Mouse (Mus musculus) lung, embryonic 16.5 days (tissue): ENCODE data around the gene 1810010H24Rik. TPM values are rescaled to one million over a fixed set of nuclear protein-coding genes. Genes with fewer than 3 reads are reported as not detected.
"Not testable (repeated sequence)": the region's sequence is repeated elsewhere in the genome, so short reads cannot be mapped to it uniquely, and the experiment has no call there.

Source experiments
- ATAC-seq: fragments of 200-750 bp; cut with Nextera tagmentation; 2 replicates; pipeline ENCODE4 v1.8.0; 2017; ENCODE audit warnings: low read depth, mild to moderate bottlenecking, moderate library complexity
- H3K27ac ChIP-seq: fragments of 300-500 bp; sonication (generic); 2 replicates; pipeline ENCODE4 v1.5.1; 2014; ENCODE audit warnings: mild to moderate bottlenecking, control low read depth, low read length
- H3K27me3 ChIP-seq: fragments of 300-500 bp; sonication (generic); 2 replicates; pipeline ENCODE4 v1.6.1; 2014; ENCODE audit warnings: low read depth, low read length, mixed read lengths; ENCODE audit not compliant: control insufficient read depth, insufficient read depth
- H3K36me3 ChIP-seq: fragments of 300-500 bp; sonication (generic); 2 replicates; pipeline ENCODE4 v1.6.1; 2014; ENCODE audit warnings: low read length; ENCODE audit not compliant: control insufficient read depth, insufficient read depth
- H3K4me1 ChIP-seq: fragments of 300-500 bp; sonication (generic); replicated peaks from 2 replicates; pipeline ENCODE4 v1.6.1; 2014; ENCODE audit warnings: low read length, mixed read lengths; ENCODE audit not compliant: control insufficient read depth, insufficient read depth
- H3K4me2 ChIP-seq: fragments of 300-500 bp; sonication (generic); 2 replicates; pipeline ENCODE4 v1.6.1; 2014; ENCODE audit warnings: low read depth, low read length, control low read depth
- H3K4me3 ChIP-seq: fragments of 300-500 bp; sonication (generic); 2 replicates; pipeline ENCODE4 v1.5.1; 2014; ENCODE audit warnings: mild to moderate bottlenecking, low read length, control low read depth
- H3K9ac ChIP-seq: fragments of 300-500 bp; sonication (generic); 2 replicates; pipeline ENCODE4 v1.6.1; 2014; ENCODE audit warnings: low read length, control low read depth
- H3K9me3 ChIP-seq: fragments of 300-500 bp; sonication (generic); 2 replicates; pipeline ENCODE4 v1.6.1; 2016; ENCODE audit warnings: low read length; ENCODE audit not compliant: control insufficient read depth
- WGBS: fragments of 180-500 bp; shearing (Covaris S2); extraction: QIAGEN DNeasy Blood & Tissue Kit; methylation state at CpG from one replicate; pipeline ENCODE4 v1.1.7; 2014; 5-methylcytosine and 5-hydroxymethylcytosine counted together
- polyA plus RNA-seq: library from polyadenylated mRNA; unstranded; fragments of >200 nt; fragmentation: Nextera tagmentation; extraction: Ambion mirVana; gene quantifications from 2 replicates; pipeline ENCODE4 v1.2.1, GENCODE M21; 2015

Gene 1810010H24Rik
- polyA plus RNA-seq, 1 experiment from 2014 or later = 4.4 TPM

DNA sequence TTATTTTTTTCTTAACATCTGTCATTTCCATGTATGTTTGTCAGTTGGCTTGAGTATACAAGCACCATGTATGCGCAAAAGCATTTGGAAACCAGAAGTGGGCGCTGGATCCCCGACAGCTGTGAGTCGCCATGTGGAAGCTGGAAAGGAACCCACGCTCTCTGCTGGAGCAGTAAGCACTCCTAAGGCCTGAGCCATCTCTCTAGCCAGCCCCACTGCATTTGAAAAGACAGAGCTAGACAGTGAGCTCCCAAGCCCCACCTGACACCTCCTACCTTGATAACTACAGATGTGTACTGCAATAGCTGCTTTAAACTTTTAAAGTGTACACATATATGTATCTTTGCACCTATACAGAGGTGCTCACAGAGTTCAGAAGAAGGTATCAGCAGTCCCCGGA lies 31.9 kb downstream of the 1810010H24Rik start:
- H3K4me2 ChIP-seq = no peak overlapping the region

DNA sequence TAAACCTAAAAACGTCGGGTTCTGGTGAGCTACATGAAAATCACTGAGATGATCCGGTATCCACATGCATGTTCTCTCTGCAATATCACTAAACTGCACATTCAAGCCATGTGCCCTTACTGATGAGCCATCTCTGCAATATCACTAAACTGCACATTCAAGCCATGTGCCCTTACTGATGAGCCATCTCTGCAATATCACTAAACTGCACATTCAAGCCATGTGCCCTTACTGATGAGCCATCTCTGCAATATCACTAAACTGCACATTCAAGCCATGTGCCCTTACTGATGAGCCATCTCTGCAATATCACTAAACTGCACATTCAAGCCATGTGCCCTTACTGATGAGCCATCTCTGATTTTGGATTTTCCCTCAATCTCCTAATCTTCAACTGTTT lies 34.2 kb downstream of the 1810010H24Rik start:
- WGBS = 97% methylated on average over 3 of the region's 3 CpGs
- H3K9ac ChIP-seq, H3K27ac ChIP-seq, ATAC-seq, H3K9me3 ChIP-seq, H3K27me3 ChIP-seq, H3K4me2 ChIP-seq, H3K4me3 ChIP-seq, H3K4me1 ChIP-seq: not testable (repeated sequence)
- peaks cover 65% of the 10 kb centered on the region for H3K36me3 ChIP-seq

More for the DNA sequence above, 31.9 kb downstream of the 1810010H24Rik start:
- H3K4me3 ChIP-seq = no peak overlapping the region
- no peak overlapping the region for H3K9ac ChIP-seq
- no peak for ATAC-seq
- no peaks in the 10 kb centered on the region for H3K4me1 ChIP-seq
- H3K27ac ChIP-seq = no peak overlapping the region
- peaks cover 60% of the 10 kb centered on the region for H3K36me3 ChIP-seq
- 85% methylated on average over 6 of the region's 6 CpGs for WGBS
- H3K27me3 ChIP-seq = no peaks in the 10 kb centered on the region
- no peaks in the 10 kb centered on the region for H3K9me3 ChIP-seq

DNA sequence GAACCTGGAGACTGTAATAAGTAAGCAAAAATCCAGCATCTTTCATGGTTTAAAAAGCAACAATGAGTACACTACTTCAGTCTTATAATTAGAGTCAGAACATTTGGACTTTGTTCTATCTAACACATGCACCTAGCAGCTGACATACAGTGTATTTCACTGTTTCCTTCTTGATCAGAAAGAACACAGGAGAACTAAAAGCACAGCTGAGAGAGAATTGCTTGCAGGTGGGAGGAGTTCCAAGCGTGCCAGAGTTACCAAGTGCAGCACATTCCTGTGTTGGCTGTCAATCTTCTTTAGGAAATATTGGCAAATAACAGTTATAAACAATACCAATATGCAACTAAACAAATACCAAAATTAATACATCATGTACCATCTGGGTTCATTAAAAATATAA lies 35.5 kb downstream of the 1810010H24Rik start:
- H3K9ac ChIP-seq = no peak overlapping the region
- peaks cover 64% of the 10 kb centered on the region for H3K36me3 ChIP-seq
- ATAC-seq = no peak
- no peaks in the 10 kb centered on the region for H3K27me3 ChIP-seq
- H3K4me2 ChIP-seq = no peak overlapping the region
- no peak overlapping the region for H3K27ac ChIP-seq
- no peaks in the 10 kb centered on the region for H3K4me1 ChIP-seq
- 85% methylated on average over 1 of the region's 1 CpGs for WGBS
- H3K4me3 ChIP-seq = no peak overlapping the region
- H3K9me3 ChIP-seq = no peaks in the 10 kb centered on the region

DNA sequence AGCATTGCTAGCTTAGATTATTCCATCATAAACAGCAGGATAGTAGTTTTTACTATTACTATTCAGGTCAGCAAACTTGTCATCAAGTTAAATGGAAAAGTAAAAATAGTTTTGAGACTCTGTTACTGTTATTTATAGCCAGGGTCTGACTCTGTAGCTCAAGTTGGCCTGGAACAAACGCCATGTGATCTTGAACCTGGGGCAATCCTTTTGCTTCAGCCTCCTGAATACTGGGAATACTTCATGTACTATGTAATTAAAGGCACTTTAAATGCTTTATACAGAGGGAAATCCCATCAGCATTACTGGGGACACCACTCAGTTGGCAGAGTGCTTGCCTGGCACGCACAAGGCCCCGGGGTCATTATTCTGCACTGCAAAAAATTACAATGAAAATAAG lies 37.6 kb downstream of the 1810010H24Rik start:
- Histone ChIP-seq H3K4me3 (no peak overlapping the region), H3K9me3 (no peaks in the 10 kb centered on the region), H3K36me3 (peaks cover 60% of the 10 kb centered on the region), H3K27ac (no peak overlapping the region), H3K4me2 (no peak overlapping the region), H3K9ac (no peak overlapping the region), H3K4me1 (no peaks in the 10 kb centered on the region), H3K27me3 (no peaks in the 10 kb centered on the region)
- no peak for ATAC-seq
- 94% methylated on average over 3 of the region's 3 CpGs for WGBS

DNA sequence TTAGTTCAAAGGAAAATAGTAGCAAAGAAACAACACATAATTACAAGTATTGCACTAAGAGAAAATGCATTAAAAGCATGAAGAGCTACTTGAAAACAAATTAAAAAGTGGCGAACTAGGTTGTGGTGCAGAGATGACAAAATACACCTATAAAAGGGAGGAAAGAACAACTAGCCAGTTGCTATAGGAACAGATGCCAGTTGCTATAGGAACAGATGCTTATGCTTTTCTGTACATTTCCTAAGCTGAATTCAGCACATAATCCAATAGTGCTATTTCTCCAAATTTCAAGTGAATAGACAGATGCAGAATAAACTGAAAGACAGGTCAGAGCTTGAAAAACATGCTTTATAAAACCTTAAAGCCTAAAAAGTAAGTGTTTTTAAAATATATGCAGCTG lies 39.1 kb downstream of the 1810010H24Rik start:
- H3K4me2 ChIP-seq = no peak overlapping the region
- no peaks in the 10 kb centered on the region for H3K27me3 ChIP-seq
- no peak overlapping the region for H3K9ac ChIP-seq
- WGBS = 93% methylated on average over 1 of the region's 1 CpGs
- H3K36me3 ChIP-seq = peaks cover 54% of the 10 kb centered on the region
- H3K4me1 ChIP-seq = no peaks in the 10 kb centered on the region
- no peaks in the 10 kb centered on the region for H3K9me3 ChIP-seq
- H3K4me3 ChIP-seq = no peak overlapping the region
- ATAC-seq = no peak
- H3K27ac ChIP-seq = no peak overlapping the region

DNA sequence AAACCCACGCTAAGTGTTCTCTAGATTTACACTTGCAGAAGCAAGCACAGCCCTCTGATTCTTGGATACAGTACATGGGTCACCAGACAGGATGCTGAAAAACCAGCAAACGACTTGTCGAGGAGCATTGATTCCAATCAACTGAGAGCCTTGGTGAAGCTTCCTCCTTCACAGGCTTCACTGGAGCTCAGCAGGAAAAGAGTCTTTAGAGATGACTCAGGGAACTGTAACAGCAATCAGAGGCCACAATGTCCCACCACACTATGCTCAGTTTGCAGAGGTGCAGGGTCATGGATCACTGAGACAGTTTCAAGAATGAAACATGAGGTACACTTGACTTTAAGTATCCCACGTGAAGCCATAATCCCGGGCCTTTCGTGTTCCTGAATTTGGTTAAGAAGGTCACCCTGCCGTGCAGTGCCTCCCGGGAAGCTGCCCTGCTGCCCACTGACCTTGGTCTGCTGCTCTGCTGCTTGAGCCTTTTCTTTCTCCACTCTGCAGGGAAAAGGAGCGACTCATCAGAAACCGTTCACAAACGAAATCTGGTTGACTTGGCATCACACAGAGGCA lies 39.8 kb downstream of the 1810010H24Rik start:
- Histone ChIP-seq H3K4me3 (no peak overlapping the region), H3K4me1 (no peaks in the 10 kb centered on the region), H3K27ac (no peak overlapping the region), H3K9ac (no peak overlapping the region), H3K9me3 (no peaks in the 10 kb centered on the region), H3K27me3 (no peaks in the 10 kb centered on the region), H3K36me3 (peaks cover 50% of the 10 kb centered on the region), H3K4me2 (no peak overlapping the region)
- WGBS = 85% methylated on average over 11 of the region's 11 CpGs
- no peak for ATAC-seq

Other genes starting within 250 kb of the 1810010H24Rik start
- 9.0 and 9.9 TPM in 2 replicates for gene Polg2, start 246.1 kb upstream of the 1810010H24Rik start, polyA plus RNA-seq
- gene Ddx5, start 236.5 kb upstream of the 1810010H24Rik start, polyA plus RNA-seq = 352 and 357 TPM in 2 replicates
- gene Cep95, start 236.4 kb upstream of the 1810010H24Rik start, polyA plus RNA-seq = 21.8 and 22.6 TPM in 2 replicates
- 16.4 and 17.6 TPM in 2 replicates for gene Smurf2, start 105.0 kb upstream of the 1810010H24Rik start, polyA plus RNA-seq
- gene Kpna2, start 26.1 kb upstream of the 1810010H24Rik start, polyA plus RNA-seq = 437 and 492 TPM in 2 replicates
- gene Bptf, start 106.4 kb downstream of the 1810010H24Rik start, polyA plus RNA-seq = 28.2 and 29.9 TPM in 2 replicates
- gene Nol11, start 163.7 kb downstream of the 1810010H24Rik start, polyA plus RNA-seq = 47.1 and 49.4 TPM in 2 replicates